9 mouse cellular contexts compared by ENCODE assay signal in the genomic region with DNA sequence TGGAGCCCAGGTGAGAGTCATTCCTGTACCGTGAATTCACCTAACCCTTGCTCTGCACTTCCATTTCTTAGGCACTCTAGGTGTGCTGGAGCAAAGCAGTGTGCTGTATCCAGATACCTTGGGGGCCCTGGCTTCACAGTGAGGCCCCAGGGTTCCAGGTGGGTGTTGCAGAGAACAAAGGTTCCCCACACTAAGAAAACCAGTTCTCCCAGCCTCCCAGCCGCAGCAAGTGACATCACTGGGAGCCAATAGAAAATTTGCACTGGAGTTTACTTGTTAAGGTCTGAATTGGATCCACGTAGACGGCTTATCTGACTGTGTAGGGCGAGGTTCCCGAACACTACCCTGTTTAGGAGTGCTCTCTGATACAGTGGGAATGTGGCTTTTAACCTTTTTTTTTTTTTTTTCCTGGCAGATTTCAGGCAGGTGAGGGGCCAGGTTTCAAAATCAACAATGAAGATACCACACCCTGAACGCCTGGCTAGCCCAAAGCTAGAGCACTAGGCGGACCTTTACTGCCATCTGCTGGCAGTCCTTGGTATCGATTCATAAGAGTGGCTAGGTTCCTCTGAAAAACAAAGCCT. TPM values are rescaled to one million over a fixed set of nuclear protein-coding genes. Genes with fewer than 3 reads are reported as not detected.
DNase-seq lines count a peak whose midpoint lies in the region; ATAC-seq lines count a peak whose summit lies in the region.
"Had no signal": no experiment of that assay in that cellular context is flagged by ENCODE, and none has a peak within 500 bp of the region (broad histone marks: within the 10 kb centered on the region; RNA-seq: fewer than 3 reads in every experiment).

No protein-coding gene starts in this region.

- DNase-seq in heart, adult 18-20 months: peak; percentile 55 to 84
- DNase-seq in cerebellum, adult 11 months: peak; percentile 48
- peak; percentile 81 for DNase-seq in forebrain, embryonic 14.5 days (ENCODE audit: low spot score)
- DNase-seq in layer of hippocampus, postnatal 36 days: peak; percentile 56 to 59
- DNase-seq in mesoderm, embryonic 11.5 days (ENCODE audit: low read depth, low spot score): peak; percentile 71
- DNase-seq in spleen, postnatal 14 days (ENCODE audit: low spot score in 2 of 2): peak; percentile 41 to 65

- no peaks in the 10 kb centered on the region for H3K9me3 ChIP-seq in heart, embryonic 11.5 days (replicated peaks; ENCODE audit: control insufficient read depth, low read length)
- no peaks in the 10 kb centered on the region for H3K9me3 ChIP-seq in forebrain, embryonic 14.5 days (replicated peaks; ENCODE audit: control insufficient read depth, low read length)
- no peaks in the 10 kb centered on the region for H3K9me3 ChIP-seq in hindbrain, embryonic 15.5 days

- no peak overlapping the region for H3K9ac ChIP-seq in heart, embryonic 11.5 days (ENCODE audit: low read depth, low read length)
- H3K9ac ChIP-seq in forebrain, embryonic 14.5 days (ENCODE audit: low read length): no peak overlapping the region
- no peak overlapping the region for H3K9ac ChIP-seq in hindbrain, embryonic 15.5 days

- 20% methylated on average over 9 of the region's 9 CpGs for WGBS in heart, embryonic 11.5 days (ENCODE audit: insufficient replicate concordance)
- WGBS in forebrain, embryonic 14.5 days: 28% methylated on average over 9 of the region's 9 CpGs
- 38% methylated on average over 9 of the region's 9 CpGs for WGBS in hindbrain, embryonic 15.5 days

- no peaks in the 10 kb centered on the region for H3K27me3 ChIP-seq in heart, embryonic 11.5 days (ENCODE audit: control insufficient read depth, insufficient read depth, low read length)
- H3K27me3 ChIP-seq in forebrain, embryonic 14.5 days (replicated peaks; ENCODE audit: control insufficient read depth, insufficient read depth, low read length): no peaks in the 10 kb centered on the region
- peaks cover 10% of the 10 kb centered on the region; the same call in 1 of the 2 replicates for H3K27me3 ChIP-seq in hindbrain, embryonic 15.5 days

- no peaks in the 10 kb centered on the region for H3K36me3 ChIP-seq in heart, embryonic 11.5 days (ENCODE audit: control insufficient read depth, insufficient read depth, low read length)
- H3K36me3 ChIP-seq in forebrain, embryonic 14.5 days (ENCODE audit: control insufficient read depth, insufficient read depth, low read length): no peaks in the 10 kb centered on the region
- H3K36me3 ChIP-seq in hindbrain, embryonic 15.5 days: no peaks in the 10 kb centered on the region

- no peak overlapping the region for H3K4me3 ChIP-seq in heart, embryonic 11.5 days (ENCODE audit: low read depth, low read length)
- no peak overlapping the region for H3K4me3 ChIP-seq in forebrain, embryonic 14.5 days (ENCODE audit: low read depth, low read length)
- H3K4me3 ChIP-seq in hindbrain, embryonic 15.5 days: no peak overlapping the region
- H3K4me3 ChIP-seq: myocyte had no signal

- H3K4me1 ChIP-seq in heart, embryonic 11.5 days (ENCODE audit: control insufficient read depth, insufficient read depth, low read length): no peaks in the 10 kb centered on the region
- no peaks in the 10 kb centered on the region for H3K4me1 ChIP-seq in forebrain, embryonic 14.5 days (ENCODE audit: control insufficient read depth, insufficient read depth, low read length)
- 0 out of 2 replicates have a peak, but pooled peaks cover 4% of the 10 kb centered on the region for H3K4me1 ChIP-seq in hindbrain, embryonic 15.5 days (replicated peaks)

- no peak overlapping the region for H3K27ac ChIP-seq in heart, embryonic 11.5 days (ENCODE audit: low read depth, low read length)
- no peak overlapping the region for H3K27ac ChIP-seq in forebrain, embryonic 14.5 days (ENCODE audit: low read depth, low read length)
- H3K27ac ChIP-seq in hindbrain, embryonic 15.5 days (replicated peaks): no peak overlapping the region

- H3K4me2 ChIP-seq in heart, embryonic 11.5 days: no peak overlapping the region
- H3K4me2 ChIP-seq in forebrain, embryonic 14.5 days (ENCODE audit: low read length): no peak overlapping the region
- H3K4me2 ChIP-seq in hindbrain, embryonic 15.5 days: peak overlapping the region; percentile 27; the same call in 1 of the 2 replicates

- no peak for ATAC-seq in heart, embryonic 11.5 days (replicated peaks; ENCODE audit: insufficient number of reproducible peaks, low FRiP score, low TSS enrichment)
- ATAC-seq in forebrain, embryonic 14.5 days: peak; percentile 82
- peak; percentile 79 for ATAC-seq in hindbrain, embryonic 15.5 days (ENCODE audit: low FRiP score, low read depth)

RNA-seq across cellular contexts. Expression of a gene that starts 24.1 kb away (rescaled TPM):
- total RNA-seq in heart, adult 18-20 months (2021): 100 to 1,000 TPM; 525 to 536 TPM
- 2,694 and 2,831 TPM in 2 replicates for polyA plus RNA-seq in heart, embryonic 11.5 days (2014; fragmentation: Nextera tagmentation; extraction: Ambion mirVana)
- polyA plus RNA-seq in forebrain, embryonic 14.5 days (2014; fragmentation: Nextera tagmentation; extraction: Ambion mirVana): 7,141 and 7,206 TPM in 2 replicates
- 4,994 and 5,532 TPM in 2 replicates for polyA plus RNA-seq in hindbrain, embryonic 15.5 days (2015; fragmentation: Nextera tagmentation; extraction: Ambion mirVana)
- 1,000 to 10,000 TPM; 1,717 to 1,792 TPM for total RNA-seq in layer of hippocampus, postnatal 36 days (2021)

RNA-seq across cellular contexts. Expression of a gene that starts 30.9 kb away (rescaled TPM):
- total RNA-seq in heart, adult 18-20 months (2021): 1 to 10 TPM; 1.9 to 2.8 TPM
- polyA plus RNA-seq in heart, embryonic 11.5 days (2014; fragmentation: Nextera tagmentation; extraction: Ambion mirVana): 0.06 and 0.17 TPM in 2 replicates
- polyA plus RNA-seq in forebrain, embryonic 14.5 days (2014; fragmentation: Nextera tagmentation; extraction: Ambion mirVana): 0.17 and 0.22 TPM in 2 replicates
- 0.13 and 0.22 TPM in 2 replicates for polyA plus RNA-seq in hindbrain, embryonic 15.5 days (2015; fragmentation: Nextera tagmentation; extraction: Ambion mirVana)
- total RNA-seq in layer of hippocampus, postnatal 36 days (2021): not detected
- polyA plus RNA-seq: myocyte had no signal
